Mouse (Mus musculus): ENCODE measurements around the gene Csk.

GRCm38 (mm10) chr9:57643856-57644180 is 9.6 kb downstream of the Csk start:
- TF ChIP-seq CTCF (IDR thresholded peaks at IDR 0.05; ENCODE audit: insufficient read depth, low read length) (no peak), POLR2A (IDR thresholded peaks at IDR 0.05; ENCODE audit: borderline replicate concordance, extremely low read depth, low read depth, low read length) (no peak)

Measured in lung, adult 2 months (tissue).